Mouse (Mus musculus): Measurements from ENCODE around the gene Ppib.

DNA sequence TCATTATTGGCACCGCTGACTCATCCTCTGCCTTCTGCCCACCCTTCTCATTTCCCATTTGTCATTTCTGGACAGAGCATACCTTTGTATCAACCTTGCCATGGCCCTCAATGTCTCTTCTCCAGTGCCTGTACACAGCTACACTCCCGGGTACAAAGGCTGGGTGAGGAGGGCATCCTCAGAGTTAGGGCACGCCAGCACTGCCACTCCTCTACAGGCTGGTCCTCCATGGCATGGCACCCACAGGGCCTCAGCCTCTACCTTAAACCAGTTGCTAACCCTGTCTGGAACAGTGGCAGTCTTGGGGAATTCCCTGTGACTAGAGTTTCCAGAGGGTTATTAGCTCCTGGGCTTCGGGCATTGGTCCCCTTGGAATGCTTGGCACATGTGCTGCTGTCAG, 21.4 kb upstream of the Ppib start:
- TF ChIP-seq CTCF (IDR thresholded peaks at IDR 0.05; ENCODE audit: extremely low read depth, insufficient read depth, insufficient read length, insufficient replicate concordance): no peak
- TF ChIP-seq POLR2A (IDR thresholded peaks at IDR 0.05; ENCODE audit: low read depth, low read length): no peak
